Mouse (Mus musculus): ENCODE measurements around the gene Frmd4b. TPM values are rescaled to one million over a fixed set of nuclear protein-coding genes. Genes with fewer than 3 reads are reported as not detected.

The Frmd4b gene
- polyA plus RNA-seq, 1 experiment from 2014 or later, result 17.6 TPM

DNA sequence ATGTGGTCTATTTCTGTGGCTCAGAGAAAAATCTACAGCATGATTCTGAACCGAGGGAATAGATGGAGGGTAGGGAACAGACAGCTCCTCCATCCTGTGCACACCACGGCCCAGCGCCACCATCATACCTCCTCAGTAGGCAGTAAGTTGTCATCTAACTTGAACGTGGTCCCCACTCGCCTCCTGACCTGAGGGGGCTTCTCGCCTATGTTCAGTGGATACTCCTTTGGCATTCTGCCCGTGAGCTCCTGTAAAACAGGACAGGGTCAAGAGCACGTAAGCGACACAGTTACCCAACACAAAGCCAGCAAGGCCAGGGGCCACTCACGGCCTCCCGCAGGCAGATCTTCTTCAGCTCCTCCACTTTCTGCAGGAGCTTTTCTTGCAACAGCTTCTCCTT, 311.0 kb downstream of the Frmd4b start:
- Histone ChIP-seq H3K9ac (ENCODE audit: low read length) (no peak overlapping the region), H3K4me3 (ENCODE audit: control insufficient read depth in 1 of 2, insufficient read depth in 1 of 2, low read depth in 1 of 2, low read length in 2 of 2) (no peak overlapping the region), H3K36me3 (ENCODE audit: control insufficient read depth, insufficient read depth, low read length) (peaks cover 60% of the 10 kb centered on the region), H3K4me2 (ENCODE audit: low read length) (no peak overlapping the region), H3K27ac (replicated peaks in 1 of 2; ENCODE audit: control insufficient read depth in 1 of 2, insufficient read depth in 1 of 2, low read depth in 2 of 2, low read length in 2 of 2) (no peak overlapping the region), H3K27me3 (ENCODE audit: control insufficient read depth, insufficient read depth, low read length) (no peaks in the 10 kb centered on the region), H3K9me3 (ENCODE audit: control insufficient read depth, low read length) (no peaks in the 10 kb centered on the region), H3K4me1 (ENCODE audit: control insufficient read depth in 2 of 2, insufficient read depth in 2 of 2, low read length in 2 of 2) (peaks cover 10 to 11% of the 10 kb centered on the region in 2 experiments; a peak in 3 of 4 replicates)
- no peak for ATAC-seq (ENCODE audit: insufficient number of reproducible peaks, insufficient read depth, low FRiP score, low read depth)
- 83% methylated on average over 11 of the region's 11 CpGs for WGBS

DNA sequence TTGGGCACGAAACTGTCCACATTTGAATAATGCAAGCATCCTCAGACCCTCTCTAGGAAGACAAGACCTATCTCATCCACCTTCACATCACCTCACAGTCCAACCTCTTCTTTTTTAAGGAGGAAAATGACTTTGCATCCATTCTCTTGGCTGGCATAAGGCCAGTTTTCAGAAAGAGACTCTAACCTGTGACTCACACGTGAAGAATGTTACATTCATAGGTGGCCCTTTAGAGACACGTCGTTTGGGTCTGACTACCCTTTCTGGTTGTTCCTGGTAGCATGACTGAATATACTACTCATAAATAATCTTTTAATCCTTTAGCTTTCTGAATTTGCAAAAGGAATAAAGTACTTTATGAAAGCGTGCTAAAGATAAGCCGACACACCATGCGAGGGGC, 311.9 kb downstream of the Frmd4b start:
- 0 out of 2 replicates have a peak overlapping the region, but pooled peaks have one; percentile 36 for H3K4me2 ChIP-seq (ENCODE audit: low read length)
- no peaks in the 10 kb centered on the region for H3K9me3 ChIP-seq (ENCODE audit: control insufficient read depth, low read length)
- H3K36me3 ChIP-seq (ENCODE audit: control insufficient read depth, insufficient read depth, low read length), result peaks cover 68% of the 10 kb centered on the region
- no peaks in the 10 kb centered on the region for H3K27me3 ChIP-seq (ENCODE audit: control insufficient read depth, insufficient read depth, low read length)
- H3K4me1 ChIP-seq (ENCODE audit: control insufficient read depth in 2 of 2, insufficient read depth in 2 of 2, low read length in 2 of 2), result peaks cover 3 to 6% of the 10 kb centered on the region in 2 experiments; a peak in 2 of 4 replicates
- no peak for ATAC-seq (ENCODE audit: insufficient number of reproducible peaks, insufficient read depth, low FRiP score, low read depth)
- H3K9ac ChIP-seq (ENCODE audit: low read length), result no peak overlapping the region
- 60% methylated on average over 7 of the region's 7 CpGs for WGBS
- H3K27ac ChIP-seq (replicated peaks in 1 of 2; ENCODE audit: control insufficient read depth in 1 of 2, insufficient read depth in 1 of 2, low read depth in 2 of 2, low read length in 2 of 2), result 0 out of 4 replicates have a peak overlapping the region, but pooled peaks of 1 of the 2 experiments have one; percentile 28
- no peak overlapping the region for H3K4me3 ChIP-seq (ENCODE audit: control insufficient read depth in 1 of 2, insufficient read depth in 1 of 2, low read depth in 1 of 2, low read length in 2 of 2)

DNA sequence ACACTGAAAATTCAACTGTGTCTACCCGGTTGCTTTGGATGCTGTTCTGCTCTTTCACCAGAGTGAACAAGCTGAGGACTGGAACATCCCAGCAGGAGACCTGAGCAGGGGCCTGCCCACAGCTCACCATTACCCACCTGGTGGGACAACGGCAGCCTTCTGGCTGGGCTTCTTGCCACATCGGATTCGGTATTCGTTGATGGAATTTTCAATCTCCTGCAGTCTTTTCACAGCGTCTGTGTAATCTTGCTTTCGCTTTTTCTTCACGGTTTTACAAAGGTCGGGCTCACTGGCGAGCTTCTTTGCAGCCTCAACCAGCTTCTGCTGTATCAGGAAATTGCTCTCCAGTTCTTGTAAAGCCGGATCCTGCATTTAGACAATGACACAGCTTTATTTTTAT, 312.3 kb downstream of the Frmd4b start:
- Histone ChIP-seq H3K9me3 (ENCODE audit: control insufficient read depth, low read length) (no peaks in the 10 kb centered on the region), H3K4me1 (ENCODE audit: control insufficient read depth in 2 of 2, insufficient read depth in 2 of 2, low read length in 2 of 2) (peaks cover 3 to 6% of the 10 kb centered on the region in 2 experiments; a peak in 1 of 4 replicates), H3K4me3 (ENCODE audit: control insufficient read depth in 1 of 2, insufficient read depth in 1 of 2, low read depth in 1 of 2, low read length in 2 of 2) (no peak overlapping the region), H3K9ac (ENCODE audit: low read length) (no peak overlapping the region), H3K27me3 (ENCODE audit: control insufficient read depth, insufficient read depth, low read length) (no peaks in the 10 kb centered on the region), H3K4me2 (ENCODE audit: low read length) (peak overlapping the region; percentile 36), H3K27ac (replicated peaks in 1 of 2; ENCODE audit: control insufficient read depth in 1 of 2, insufficient read depth in 1 of 2, low read depth in 2 of 2, low read length in 2 of 2) (0 out of 4 replicates have a peak overlapping the region, but pooled peaks of 1 of the 2 experiments have one; percentile 28), H3K36me3 (ENCODE audit: control insufficient read depth, insufficient read depth, low read length) (peaks cover 73% of the 10 kb centered on the region)
- no peak for ATAC-seq (ENCODE audit: insufficient number of reproducible peaks, insufficient read depth, low FRiP score, low read depth)
- 47% methylated on average over 11 of the region's 11 CpGs for WGBS

DNA sequence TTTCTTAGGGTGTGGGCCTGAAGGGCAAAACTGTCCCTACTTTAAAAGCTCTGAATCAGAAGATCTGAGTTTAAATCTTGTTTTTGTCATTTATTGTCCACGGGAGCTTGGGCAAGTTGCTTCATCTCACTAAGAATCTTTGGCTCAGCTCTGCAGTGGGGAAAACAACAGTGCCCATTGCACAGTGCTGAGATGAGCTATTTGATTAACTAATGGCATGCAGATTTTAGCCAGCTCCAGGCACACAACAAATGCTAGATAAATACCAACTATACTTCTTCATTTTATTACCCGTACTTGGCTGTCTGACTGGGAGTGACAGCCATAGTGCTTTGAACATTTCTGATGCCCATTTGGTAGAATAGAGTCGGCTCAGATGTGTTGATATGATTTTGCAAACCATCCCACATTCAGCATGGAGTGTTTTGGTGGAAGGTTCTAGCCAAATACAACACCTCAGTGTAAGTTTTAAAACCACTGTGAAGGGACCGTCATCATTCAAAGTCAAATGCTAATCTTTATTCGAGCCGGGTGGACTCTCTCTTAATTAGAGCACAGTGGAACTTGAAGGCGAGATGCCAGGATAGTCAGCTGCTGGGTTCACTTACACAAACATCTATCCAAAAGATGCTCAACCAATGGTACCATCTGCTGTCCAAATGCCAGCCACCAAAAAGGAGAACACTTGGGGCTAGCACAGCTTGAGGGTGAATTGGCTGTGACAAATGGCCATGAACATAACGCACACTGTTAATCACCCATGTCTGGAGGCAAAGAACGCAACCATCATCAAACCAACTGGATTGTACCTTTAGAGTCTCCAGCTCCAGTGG, 313.8 kb downstream of the Frmd4b start:
- H3K9me3 ChIP-seq (ENCODE audit: control insufficient read depth, low read length), result no peaks in the 10 kb centered on the region
- 84% methylated on average over 9 of the region's 9 CpGs for WGBS
- no peak overlapping the region for H3K9ac ChIP-seq (ENCODE audit: low read length)
- no peak for ATAC-seq (ENCODE audit: insufficient number of reproducible peaks, insufficient read depth, low FRiP score, low read depth)
- no peaks in the 10 kb centered on the region for H3K4me1 ChIP-seq (ENCODE audit: control insufficient read depth in 2 of 2, insufficient read depth in 2 of 2, low read length in 2 of 2)
- H3K27me3 ChIP-seq (ENCODE audit: control insufficient read depth, insufficient read depth, low read length), result no peaks in the 10 kb centered on the region
- H3K4me2 ChIP-seq (ENCODE audit: low read length), result no peak overlapping the region
- no peak overlapping the region for H3K4me3 ChIP-seq (ENCODE audit: control insufficient read depth in 1 of 2, insufficient read depth in 1 of 2, low read depth in 1 of 2, low read length in 2 of 2)
- H3K36me3 ChIP-seq (ENCODE audit: control insufficient read depth, insufficient read depth, low read length), result peaks cover 85% of the 10 kb centered on the region
- no peak overlapping the region for H3K27ac ChIP-seq (replicated peaks in 1 of 2; ENCODE audit: control insufficient read depth in 1 of 2, insufficient read depth in 1 of 2, low read depth in 2 of 2, low read length in 2 of 2)

GRCm38 (mm10) chr6:97302303-97302702, 315.0 kb downstream of the Frmd4b start:
- H3K36me3 ChIP-seq (ENCODE audit: control insufficient read depth, insufficient read depth, low read length), result peaks cover 90% of the 10 kb centered on the region
- no peak overlapping the region for H3K4me3 ChIP-seq (ENCODE audit: control insufficient read depth in 1 of 2, insufficient read depth in 1 of 2, low read depth in 1 of 2, low read length in 2 of 2)
- no peaks in the 10 kb centered on the region for H3K9me3 ChIP-seq (ENCODE audit: control insufficient read depth, low read length)
- H3K27ac ChIP-seq (replicated peaks in 1 of 2; ENCODE audit: control insufficient read depth in 1 of 2, insufficient read depth in 1 of 2, low read depth in 2 of 2, low read length in 2 of 2), result no peak overlapping the region
- no peak overlapping the region for H3K9ac ChIP-seq (ENCODE audit: low read length)
- no peak for ATAC-seq (ENCODE audit: insufficient number of reproducible peaks, insufficient read depth, low FRiP score, low read depth)
- WGBS, result 82% methylated on average over 7 of the region's 7 CpGs
- H3K4me2 ChIP-seq (ENCODE audit: low read length), result no peak overlapping the region
- no peaks in the 10 kb centered on the region for H3K27me3 ChIP-seq (ENCODE audit: control insufficient read depth, insufficient read depth, low read length)
- H3K4me1 ChIP-seq (ENCODE audit: control insufficient read depth in 2 of 2, insufficient read depth in 2 of 2, low read length in 2 of 2), result no peaks in the 10 kb centered on the region

- Histone ChIP-seq H3K9me3 (ENCODE audit: control insufficient read depth, low read length) (no peaks in the 10 kb centered on the region), H3K4me2 (ENCODE audit: low read length) (no peak overlapping the region), H3K9ac (ENCODE audit: low read length) (no peak overlapping the region), H3K4me3 (ENCODE audit: control insufficient read depth in 1 of 2, insufficient read depth in 1 of 2, low read depth in 1 of 2, low read length in 2 of 2) (no peak overlapping the region), H3K27me3 (ENCODE audit: control insufficient read depth, insufficient read depth, low read length) (no peaks in the 10 kb centered on the region), H3K4me1 (ENCODE audit: control insufficient read depth in 2 of 2, insufficient read depth in 2 of 2, low read length in 2 of 2) (no peaks in the 10 kb centered on the region), H3K36me3 (ENCODE audit: control insufficient read depth, insufficient read depth, low read length) (peaks cover 93% of the 10 kb centered on the region), H3K27ac (replicated peaks in 1 of 2; ENCODE audit: control insufficient read depth in 1 of 2, insufficient read depth in 1 of 2, low read depth in 2 of 2, low read length in 2 of 2) (no peak overlapping the region)
- 91% methylated on average over 6 of the region's 6 CpGs for WGBS
- ATAC-seq (ENCODE audit: insufficient number of reproducible peaks, insufficient read depth, low FRiP score, low read depth), result no peak
Measured at GRCm38 (mm10) chr6:97300659-97301058, 316.7 kb downstream of the Frmd4b start.

- Histone ChIP-seq H3K27me3 (ENCODE audit: control insufficient read depth, insufficient read depth, low read length) (no peaks in the 10 kb centered on the region), H3K27ac (replicated peaks in 1 of 2; ENCODE audit: control insufficient read depth in 1 of 2, insufficient read depth in 1 of 2, low read depth in 2 of 2, low read length in 2 of 2) (no peak overlapping the region), H3K9me3 (ENCODE audit: control insufficient read depth, low read length) (no peaks in the 10 kb centered on the region), H3K4me1 (ENCODE audit: control insufficient read depth in 2 of 2, insufficient read depth in 2 of 2, low read length in 2 of 2) (no peaks in the 10 kb centered on the region), H3K36me3 (ENCODE audit: control insufficient read depth, insufficient read depth, low read length) (peaks cover 96% of the 10 kb centered on the region), H3K9ac (ENCODE audit: low read length) (no peak overlapping the region), H3K4me2 (ENCODE audit: low read length) (no peak overlapping the region), H3K4me3 (ENCODE audit: control insufficient read depth in 1 of 2, insufficient read depth in 1 of 2, low read depth in 1 of 2, low read length in 2 of 2) (no peak overlapping the region)
- 92% methylated on average over 6 of the region's 6 CpGs for WGBS
- no peak for ATAC-seq (ENCODE audit: insufficient number of reproducible peaks, insufficient read depth, low FRiP score, low read depth)
Measured at GRCm38 (mm10) chr6:97300180-97300579, 317.2 kb downstream of the Frmd4b start.
